Mouse (Mus musculus) spleen, adult 2 months (tissue): ENCODE results near the gene Nrl. TPM values are rescaled to one million over a fixed set of nuclear protein-coding genes. Genes with fewer than 3 reads are reported as not detected.

Experiments used
- DNase-seq, 2 experiments: peaks; one replicate each; pipeline versions ENCODE4 v3.0.0 to v3.0.0-alpha.2; 2012 to 2021; ENCODE audit warnings: low spot score in 2 of 2, low read depth in 1 of 2
- H3K27ac ChIP-seq: fragments of 200-500 bp; 2 replicates; pipeline ENCODE4 v1.5.1; 2012; ENCODE audit warnings: low read length, inconsistent platforms; ENCODE audit not compliant: insufficient read depth
- H3K27me3 ChIP-seq: fragments of 200-500 bp; 2 replicates; pipeline ENCODE4 v1.6.1; 2012; ENCODE audit warnings: mild to moderate bottlenecking, moderate library complexity, low read length, inconsistent platforms; ENCODE audit not compliant: control insufficient read depth, insufficient read depth
- H3K36me3 ChIP-seq: fragments of 200-500 bp; 2 replicates; pipeline ENCODE4 v1.6.1; 2012; ENCODE audit warnings: mild to moderate bottlenecking, low read length, inconsistent platforms; ENCODE audit not compliant: control insufficient read depth, insufficient read depth
- H3K4me1 ChIP-seq: fragments of 200-500 bp; 2 replicates; pipeline ENCODE4 v1.6.1; 2011; ENCODE audit warnings: inconsistent platforms; ENCODE audit not compliant: control insufficient read depth, insufficient read depth, insufficient read length
- H3K4me3 ChIP-seq: fragments of 200-500 bp; 2 replicates; pipeline ENCODE4 v1.5.1; 2011; ENCODE audit warnings: mild to moderate bottlenecking, inconsistent platforms; ENCODE audit not compliant: insufficient read depth, insufficient read length; ENCODE audit errors: extremely low read depth
- CTCF ChIP-seq: fragments of 200-500 bp; IDR thresholded peaks from 2 replicates; pipeline ENCODE4 v1.5.1; 2011; ENCODE audit warnings: mild to moderate bottlenecking, inconsistent platforms; ENCODE audit not compliant: insufficient read depth, insufficient read length, insufficient replicate concordance; ENCODE audit errors: extremely low read depth
- POLR2A ChIP-seq: fragments of 200-500 bp; IDR thresholded peaks from 2 replicates; pipeline ENCODE4 v1.6.1; 2011; ENCODE audit warnings: low read depth, low read length, inconsistent platforms
- WGBS: fragments of 180-500 bp; shearing (Covaris S2); methylation state at CpG from one replicate; pipeline ENCODE4 v1.1.7; 2018; 5-methylcytosine and 5-hydroxymethylcytosine counted together
- polyA plus RNA-seq: library from polyadenylated mRNA; depleted of rRNA; stranded (reverse); fragments of >200 nt; gene quantifications from 2 replicates; pipeline ENCODE4 v1.2.3, GENCODE M21; 2012

The Nrl gene
- polyA plus RNA-seq, 1 experiment: 0.02 TPM

DNA sequence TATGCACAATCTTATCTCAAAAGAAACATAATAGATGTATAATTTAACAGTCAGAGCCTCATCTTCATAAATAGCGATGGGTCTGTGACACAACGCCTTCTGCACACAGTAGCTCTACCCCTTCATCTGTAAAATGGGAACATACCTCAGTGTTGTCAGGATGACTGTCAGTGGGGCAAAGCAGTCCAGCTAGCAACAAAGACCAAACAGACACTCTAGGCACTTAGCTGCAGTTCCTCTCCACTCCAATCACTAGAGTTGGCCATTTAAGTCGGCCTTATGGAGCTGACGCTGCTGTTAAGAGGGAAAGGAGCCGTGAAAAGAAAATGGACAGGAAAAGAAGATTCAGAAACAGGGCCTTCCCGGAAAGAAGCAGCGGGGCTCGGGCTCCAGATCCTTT lies 27.0 kb upstream of the Nrl start:
- 95% methylated on average over 8 of the region's 8 CpGs for WGBS
- no peak for DNase-seq
- no peaks in the 10 kb centered on the region for H3K27me3 ChIP-seq
- H3K4me1 ChIP-seq: no peaks in the 10 kb centered on the region
- TF ChIP-seq POLR2A (no peak), CTCF (no peak)
- no peak overlapping the region for H3K4me3 ChIP-seq
- no peak overlapping the region for H3K27ac ChIP-seq
- peaks cover 17% of the 10 kb centered on the region for H3K36me3 ChIP-seq

GRCm38 (mm10) chr14:55551347-55551746 lies 26.6 kb upstream of the Nrl start:
- peaks cover 17% of the 10 kb centered on the region for H3K36me3 ChIP-seq
- no peak overlapping the region for H3K4me3 ChIP-seq
- DNase-seq: no peak
- H3K27ac ChIP-seq: no peak overlapping the region
- TF ChIP-seq POLR2A (no peak), CTCF (no peak)
- WGBS: 84% methylated on average over 5 of the region's 5 CpGs
- H3K27me3 ChIP-seq: no peaks in the 10 kb centered on the region
- H3K4me1 ChIP-seq: no peaks in the 10 kb centered on the region

- no peak overlapping the region for H3K4me3 ChIP-seq
- DNase-seq: no peak
- H3K4me1 ChIP-seq: no peaks in the 10 kb centered on the region
- H3K27ac ChIP-seq: no peak overlapping the region
- H3K36me3 ChIP-seq: peaks cover 22% of the 10 kb centered on the region
- no peaks in the 10 kb centered on the region for H3K27me3 ChIP-seq
- TF ChIP-seq POLR2A (no peak), CTCF (no peak)
- WGBS: 92% methylated on average over 6 of the region's 6 CpGs
These were observed 25.4 kb upstream of the Nrl start for GRCm38 (mm10) chr14:55550191-55550590.

DNA sequence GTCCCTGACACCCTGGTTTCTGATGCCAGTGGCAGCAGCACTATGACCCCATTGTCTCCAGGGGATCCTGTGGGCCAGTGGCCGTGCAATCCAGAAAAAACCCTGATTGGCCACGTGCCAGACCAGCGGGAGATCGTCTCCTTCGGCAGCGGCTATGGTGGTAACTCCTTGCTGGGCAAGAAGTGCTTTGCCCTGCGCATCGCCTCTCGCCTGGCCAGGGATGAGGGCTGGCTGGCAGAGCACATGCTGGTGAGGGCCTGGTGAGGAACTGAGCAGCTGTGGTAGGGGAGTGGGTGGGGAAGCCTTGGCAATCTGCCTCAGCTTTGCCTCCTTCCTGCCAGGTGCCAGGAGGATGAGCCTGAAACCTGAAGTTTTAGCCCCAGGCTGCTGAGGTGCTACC lies 19.6 kb upstream of the Nrl start:
- H3K4me3 ChIP-seq: no peak overlapping the region
- H3K4me1 ChIP-seq: peaks cover 9% of the 10 kb centered on the region; the same call in 1 of the 2 replicates
- DNase-seq: no peak
- H3K27me3 ChIP-seq: no peaks in the 10 kb centered on the region
- 83% methylated on average over 9 of the region's 9 CpGs for WGBS
- no peak for TF ChIP-seq POLR2A
- TF ChIP-seq CTCF: no peak
- H3K27ac ChIP-seq: no peak overlapping the region
- peaks cover 34% of the 10 kb centered on the region for H3K36me3 ChIP-seq

GRCm38 (mm10) chr14:55542268-55542667 lies 17.5 kb upstream of the Nrl start:
- no peak for DNase-seq
- H3K4me1 ChIP-seq: peaks cover 9% of the 10 kb centered on the region; the same call in 1 of the 2 replicates
- H3K4me3 ChIP-seq: no peak overlapping the region
- no peaks in the 10 kb centered on the region for H3K27me3 ChIP-seq
- no peak overlapping the region for H3K27ac ChIP-seq
- 83% methylated on average over 12 of the region's 12 CpGs for WGBS
- peaks cover 17% of the 10 kb centered on the region for H3K36me3 ChIP-seq
- no peak for TF ChIP-seq POLR2A
- TF ChIP-seq CTCF: no peak

DNA sequence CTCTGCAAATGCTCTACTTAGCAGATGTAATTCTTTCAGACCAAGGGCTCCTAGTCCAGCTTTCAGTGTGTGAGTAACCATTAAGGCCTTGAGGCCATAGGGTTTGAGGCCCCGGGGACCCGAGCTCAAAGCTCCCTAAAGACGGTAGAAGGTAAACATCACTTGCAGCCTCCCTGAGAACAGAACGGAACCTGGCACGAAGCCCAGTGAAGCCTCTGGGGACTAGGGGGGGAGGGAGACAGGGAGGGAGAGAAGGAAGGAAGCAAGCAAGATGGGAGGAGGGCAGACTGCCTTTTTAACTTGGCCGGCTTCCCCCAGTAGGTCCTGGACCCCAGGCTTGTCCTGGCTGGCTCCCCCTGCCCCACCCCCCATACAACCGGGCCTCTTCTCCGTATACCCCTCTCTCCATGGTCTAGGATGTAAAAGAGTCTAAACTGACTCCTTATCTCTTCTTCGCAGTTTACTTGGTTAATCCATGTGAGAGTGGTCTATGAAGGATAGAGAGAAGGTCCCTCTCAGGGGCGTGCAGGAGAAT lies 16.1 kb upstream of the Nrl start:
- WGBS: 7% methylated on average over 10 of the region's 10 CpGs
- Histone ChIP-seq H3K4me1 (peaks cover 9% of the 10 kb centered on the region; the same call in 1 of the 2 replicates), H3K27ac (peak overlapping the region; percentile 90), H3K4me3 (peak overlapping the region; percentile 97), H3K27me3 (no peaks in the 10 kb centered on the region), H3K36me3 (peaks cover 16% of the 10 kb centered on the region)
- TF ChIP-seq CTCF (no peak), POLR2A (no peak)
- DNase-seq: peak; percentile 54 to 88

DNA sequence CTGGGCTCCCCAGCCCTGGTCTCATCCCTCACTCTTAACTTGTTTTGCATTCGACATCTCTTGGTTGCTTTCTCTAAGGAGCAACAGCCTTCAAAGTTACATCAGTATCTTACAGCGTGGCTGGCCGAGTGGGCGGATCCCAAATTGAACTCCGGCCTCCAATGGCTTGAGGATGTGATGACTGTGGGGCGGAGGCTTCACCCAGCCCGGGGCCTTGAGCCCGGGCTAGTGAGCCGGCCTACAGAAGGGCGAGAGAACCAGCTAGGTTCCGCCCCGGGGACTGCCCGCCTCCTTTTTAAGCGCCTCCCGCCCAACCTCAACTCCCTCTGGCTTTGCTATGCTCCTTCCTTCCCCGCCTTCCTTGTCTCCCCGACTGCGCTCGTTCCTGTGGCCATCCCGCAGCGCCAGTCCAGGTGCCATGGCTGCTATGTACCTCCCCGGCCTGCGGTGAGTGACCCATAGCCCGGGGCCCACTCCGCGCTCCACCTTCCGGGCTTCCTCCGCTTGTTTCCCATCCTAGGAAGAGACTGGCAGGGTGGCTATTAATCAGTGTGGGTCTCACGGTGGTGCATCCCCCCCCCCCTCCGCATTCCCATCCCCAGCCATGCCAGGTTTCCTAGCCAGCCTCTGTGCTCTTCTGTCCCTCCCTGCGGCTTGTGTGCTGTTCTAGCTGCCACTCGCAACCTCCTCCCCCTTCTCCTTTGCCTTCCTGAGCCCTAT lies 15.4 kb upstream of the Nrl start, which contains the start of gene Pck2:
Gene Pck2, plus strand, starts transcription at position 200 of the 720 bp plus-strand sequence.
- WGBS: under 1% methylated on average over 32 of the region's 32 CpGs
- Histone ChIP-seq H3K27ac (peak within 1 kb of the TSS; percentile 90), H3K36me3 (peaks cover 13% of the 10 kb centered on the region), H3K4me3 (peak within 1 kb of the TSS; percentile 97), H3K4me1 (peaks cover 9% of the 10 kb centered on the region; the same call in 1 of the 2 replicates), H3K27me3 (no peaks in the 10 kb centered on the region)
- TF ChIP-seq POLR2A: peak; percentile 32; the same call in 1 of the 2 replicates
- TF ChIP-seq CTCF: no peak
- DNase-seq: peak; percentile 63 to 85
